Mouse (Mus musculus) liver, embryonic 15.5 days (tissue): ENCODE measurements around the gene Disp1. TPM values are rescaled to one million over a fixed set of nuclear protein-coding genes. Genes with fewer than 3 reads are reported as not detected.

Experiments used
- ATAC-seq: fragments of 200-750 bp; cut with Nextera tagmentation; 2 replicates; pipeline ENCODE4 v1.8.0; 2017; ENCODE audit warnings: moderate number of reproducible peaks, mild to moderate bottlenecking, moderate library complexity; ENCODE audit not compliant: insufficient read depth
- H3K27ac ChIP-seq: fragments of 300-500 bp; sonication (generic); replicated peaks from 2 replicates; pipeline ENCODE4 v1.5.1; 2015; ENCODE audit warnings: mild to moderate bottlenecking, inconsistent platforms
- H3K27me3 ChIP-seq: fragments of 300-500 bp; sonication (generic); 2 replicates; pipeline ENCODE4 v1.6.1; 2015; ENCODE audit warnings: mild to moderate bottlenecking, inconsistent platforms
- H3K36me3 ChIP-seq: fragments of 300-500 bp; sonication (generic); replicated peaks from 2 replicates; pipeline ENCODE4 v1.6.1; 2015; ENCODE audit warnings: moderate library complexity, mild to moderate bottlenecking, inconsistent platforms
- H3K4me1 ChIP-seq: fragments of 300-500 bp; sonication (generic); replicated peaks from 2 replicates; pipeline ENCODE4 v1.6.1; 2015; ENCODE audit warnings: inconsistent platforms
- H3K4me2 ChIP-seq: fragments of 300-500 bp; sonication (generic); 2 replicates; pipeline ENCODE4 v1.6.1; 2015; ENCODE audit warnings: moderate library complexity, mild to moderate bottlenecking, inconsistent platforms
- H3K4me3 ChIP-seq: fragments of 300-500 bp; sonication (generic); replicated peaks from 2 replicates; pipeline ENCODE4 v1.5.1; 2015; ENCODE audit warnings: mild to moderate bottlenecking, inconsistent platforms
- H3K9ac ChIP-seq: fragments of 300-500 bp; sonication (generic); 2 replicates; pipeline ENCODE4 v1.6.1; 2015; ENCODE audit warnings: moderate library complexity, mild to moderate bottlenecking, inconsistent platforms
- H3K9me3 ChIP-seq: fragments of 300-500 bp; sonication (generic); replicated peaks from 2 replicates; pipeline ENCODE4 v1.6.1; 2016; ENCODE audit warnings: inconsistent platforms
- WGBS: fragments of 180-500 bp; shearing (Covaris S2); methylation state at CpG from one replicate; pipeline ENCODE4 v1.1.7; 2015; ENCODE audit warnings: mixed read lengths; ENCODE audit not compliant: insufficient replicate concordance; 5-methylcytosine and 5-hydroxymethylcytosine counted together
- polyA plus RNA-seq: library from polyadenylated mRNA; unstranded; fragments of >200 nt; fragmentation: Nextera tagmentation; extraction: Ambion mirVana; gene quantifications from 2 replicates; pipeline ENCODE4 v1.2.1, GENCODE M21; 2015

The Disp1 gene
- 2.9 and 3.6 TPM in 2 replicates for polyA plus RNA-seq

GRCm38 (mm10) chr1:183220796-183221718 lies at the start of gene Disp1:
Gene Disp1, minus strand, starts transcription at chr1:183221522.
- H3K4me3 ChIP-seq = peak within 1 kb of the TSS; percentile 84
- WGBS = 3% methylated on average over 56 of the region's 56 CpGs
- peak; percentile 80 for ATAC-seq

DNA sequence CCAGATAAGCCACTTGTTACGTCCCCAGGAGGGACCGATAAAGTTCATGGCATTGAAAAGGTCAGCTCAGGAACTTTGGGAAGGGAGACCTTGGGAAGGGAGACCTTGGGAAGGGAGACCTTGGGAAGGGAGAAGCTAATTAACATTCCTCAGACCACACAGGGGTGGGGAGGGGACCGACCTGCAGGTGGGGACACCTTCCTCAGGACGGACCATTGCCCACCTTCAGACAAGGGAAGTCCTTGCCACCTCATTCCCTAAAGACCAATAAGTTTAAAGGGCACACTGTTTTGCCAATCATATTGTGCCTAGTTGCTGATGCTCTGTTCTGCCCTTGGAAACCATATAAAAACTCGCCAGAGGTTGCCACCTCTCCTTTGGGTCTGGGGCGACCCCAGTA lies 46.3 kb upstream of the Disp1 start:
- no peak overlapping the region for H3K9ac ChIP-seq
- no peaks in the 10 kb centered on the region for H3K9me3 ChIP-seq
- WGBS = 63% methylated on average over 6 of the region's 6 CpGs
- no peaks in the 10 kb centered on the region for H3K27me3 ChIP-seq
- ATAC-seq = no peak
- H3K36me3 ChIP-seq = no peaks in the 10 kb centered on the region
- no peak overlapping the region for H3K27ac ChIP-seq
- H3K4me3 ChIP-seq = no peak overlapping the region
- H3K4me2 ChIP-seq = no peak overlapping the region
- peaks cover 8% of the 10 kb centered on the region; the same call in 1 of the 2 replicates for H3K4me1 ChIP-seq

More at GRCm38 (mm10) chr1:183220796-183221718, at the start of gene Disp1:
- peak within 1 kb of the TSS; percentile 86 for H3K4me2 ChIP-seq
- H3K27ac ChIP-seq = peak within 1 kb of the TSS; percentile 38; the same call in 1 of the 2 replicates
- H3K36me3 ChIP-seq = no peaks in the 10 kb centered on the region
- peaks cover 15% of the 10 kb centered on the region for H3K4me1 ChIP-seq
- H3K9me3 ChIP-seq = no peaks in the 10 kb centered on the region
- H3K27me3 ChIP-seq = no peaks in the 10 kb centered on the region
- peak within 1 kb of the TSS; percentile 87 for H3K9ac ChIP-seq

DNA sequence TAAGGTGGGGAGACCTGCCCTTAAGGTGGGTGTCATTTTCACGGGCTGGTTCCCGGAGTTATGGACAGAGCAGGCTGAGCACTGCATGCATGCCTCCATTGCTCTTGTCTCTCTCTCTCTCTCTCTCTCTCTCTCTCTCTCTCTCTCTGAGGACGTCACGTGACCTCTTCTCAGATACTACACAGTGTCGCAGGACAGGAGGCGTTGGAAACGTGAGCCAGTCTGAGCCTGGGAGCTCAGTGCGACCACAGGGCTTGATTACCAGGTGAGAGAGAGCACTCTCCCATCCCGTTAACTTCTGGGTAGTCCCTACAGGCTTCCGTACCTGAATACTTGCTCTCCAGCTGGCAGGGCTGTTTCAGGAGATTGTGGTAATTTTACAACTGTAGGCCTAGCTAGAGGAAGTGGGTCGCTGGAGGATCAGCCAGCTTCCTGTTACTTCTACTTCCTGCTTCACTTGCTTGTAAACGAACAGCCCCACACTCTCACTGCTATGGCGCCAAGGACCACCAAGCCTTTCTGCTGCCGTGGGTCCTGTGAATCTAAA lies 44.7 kb upstream of the Disp1 start:
- no peaks in the 10 kb centered on the region for H3K27me3 ChIP-seq
- 26% methylated on average over 14 of the region's 14 CpGs for WGBS

GRCm38 (mm10) chr1:183264145-183265008 lies 43.1 kb upstream of the Disp1 start:
- no peak for ATAC-seq
- H3K4me2 ChIP-seq = no peak overlapping the region
- WGBS = 58% methylated on average over 13 of the region's 13 CpGs

More for the DNA sequence above, 44.7 kb upstream of the Disp1 start:
- no peaks in the 10 kb centered on the region for H3K36me3 ChIP-seq
- H3K4me2 ChIP-seq = no peak overlapping the region; the same call in 1 of the 2 replicates
- no peak for ATAC-seq
- H3K27ac ChIP-seq = no peak overlapping the region
- H3K4me3 ChIP-seq = no peak overlapping the region
- no peak overlapping the region for H3K9ac ChIP-seq
- H3K9me3 ChIP-seq = no peaks in the 10 kb centered on the region
- H3K4me1 ChIP-seq = peaks cover 8% of the 10 kb centered on the region; the same call in 1 of the 2 replicates

GRCm38 (mm10) chr1:183252574-183252973 lies 31.3 kb upstream of the Disp1 start:
- H3K4me1 ChIP-seq = peaks cover 13% of the 10 kb centered on the region; the same call in 1 of the 2 replicates
- no peaks in the 10 kb centered on the region for H3K27me3 ChIP-seq
- ATAC-seq = no peak
- no peak overlapping the region for H3K27ac ChIP-seq
- no peaks in the 10 kb centered on the region for H3K9me3 ChIP-seq
- H3K4me3 ChIP-seq = no peak overlapping the region
- H3K36me3 ChIP-seq = no peaks in the 10 kb centered on the region
- H3K9ac ChIP-seq = no peak overlapping the region
- no peak overlapping the region for H3K4me2 ChIP-seq
- WGBS = 65% methylated on average over 10 of the region's 10 CpGs

More at GRCm38 (mm10) chr1:183264145-183265008, 43.1 kb upstream of the Disp1 start:
- Histone ChIP-seq H3K27me3 (no peaks in the 10 kb centered on the region), H3K4me3 (no peak overlapping the region), H3K36me3 (no peaks in the 10 kb centered on the region), H3K9ac (no peak overlapping the region), H3K4me1 (peaks cover 8% of the 10 kb centered on the region; the same call in 1 of the 2 replicates), H3K27ac (no peak overlapping the region), H3K9me3 (no peaks in the 10 kb centered on the region)

GRCm38 (mm10) chr1:183251818-183252217 lies 30.5 kb upstream of the Disp1 start:
- Histone ChIP-seq H3K4me1 (peaks cover 16% of the 10 kb centered on the region; the same call in 1 of the 2 replicates), H3K9ac (no peak overlapping the region), H3K4me2 (no peak overlapping the region), H3K36me3 (no peaks in the 10 kb centered on the region), H3K27me3 (no peaks in the 10 kb centered on the region), H3K27ac (no peak overlapping the region), H3K9me3 (no peaks in the 10 kb centered on the region), H3K4me3 (no peak overlapping the region)
- 52% methylated on average over 2 of the region's 2 CpGs for WGBS
- no peak for ATAC-seq

- peaks cover 16% of the 10 kb centered on the region; the same call in 1 of the 2 replicates for H3K4me1 ChIP-seq
- no peaks in the 10 kb centered on the region for H3K36me3 ChIP-seq
- H3K4me2 ChIP-seq = no peak overlapping the region
- no peaks in the 10 kb centered on the region for H3K27me3 ChIP-seq
- no peaks in the 10 kb centered on the region for H3K9me3 ChIP-seq
- WGBS = 51% methylated on average over 4 of the region's 4 CpGs
- H3K4me3 ChIP-seq = no peak overlapping the region
- no peak; the same call in 1 of the 2 replicates for ATAC-seq
- H3K27ac ChIP-seq = no peak overlapping the region
- H3K9ac ChIP-seq = no peak overlapping the region
Observed at GRCm38 (mm10) chr1:183250612-183251011, 29.3 kb upstream of the Disp1 start.

DNA sequence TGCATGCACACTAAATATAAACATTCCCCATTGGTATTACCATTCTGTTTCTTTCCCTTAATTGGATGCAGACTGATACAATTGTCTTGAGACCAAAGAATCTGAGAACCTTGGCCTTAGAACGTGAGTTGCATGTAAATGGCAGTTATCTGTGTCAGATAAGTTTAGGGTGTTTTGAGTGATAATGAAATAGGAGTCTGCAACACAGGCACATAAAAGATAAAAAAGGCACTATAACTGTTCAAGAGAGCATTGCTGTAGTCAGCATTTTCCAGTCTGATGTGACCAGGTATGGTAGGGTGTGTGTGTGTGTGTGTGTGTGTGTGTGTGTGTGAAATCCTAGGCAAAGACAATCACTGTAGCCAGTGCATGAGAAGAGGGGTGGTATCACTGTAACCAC lies 26.8 kb upstream of the Disp1 start:
- Histone ChIP-seq H3K27ac (no peak overlapping the region), H3K36me3 (no peaks in the 10 kb centered on the region), H3K27me3 (no peaks in the 10 kb centered on the region), H3K9ac (no peak overlapping the region), H3K4me3 (no peak overlapping the region), H3K9me3 (no peaks in the 10 kb centered on the region), H3K4me1 (peaks cover 16% of the 10 kb centered on the region; the same call in 1 of the 2 replicates), H3K4me2 (no peak overlapping the region)
- WGBS = 11% methylated on average over 1 of the region's 1 CpGs
- ATAC-seq = peak; percentile 64

GRCm38 (mm10) chr1:183243293-183243692 lies 22.0 kb upstream of the Disp1 start:
- 61% methylated on average over 7 of the region's 7 CpGs for WGBS
- Histone ChIP-seq H3K9me3 (no peaks in the 10 kb centered on the region), H3K4me1 (peaks cover 7% of the 10 kb centered on the region; the same call in 1 of the 2 replicates)

DNA sequence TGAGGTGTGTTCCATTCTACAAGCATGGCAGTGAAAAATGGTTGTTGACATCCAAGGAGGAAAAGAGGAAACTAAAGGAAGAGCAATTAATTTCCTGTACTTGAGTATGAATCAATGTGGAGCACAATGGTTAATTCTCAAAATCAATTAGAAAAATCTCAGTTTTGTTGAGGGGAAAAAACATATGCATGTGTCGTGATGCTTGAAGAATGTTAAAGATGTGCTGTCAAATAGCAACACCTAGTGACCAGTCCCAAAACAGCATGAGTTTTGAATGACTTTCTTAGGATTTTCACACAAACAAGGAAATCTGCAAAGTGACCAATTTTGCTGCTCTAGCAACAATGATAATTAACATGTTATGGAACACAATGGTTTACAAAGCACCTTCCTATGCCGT lies 16.6 kb upstream of the Disp1 start:
- Histone ChIP-seq H3K27ac (no peak overlapping the region), H3K9me3 (no peaks in the 10 kb centered on the region), H3K4me2 (no peak overlapping the region), H3K4me3 (no peak overlapping the region), H3K36me3 (no peaks in the 10 kb centered on the region), H3K27me3 (no peaks in the 10 kb centered on the region; the same call in none of the 2 replicates), H3K9ac (no peak overlapping the region), H3K4me1 (no peaks in the 10 kb centered on the region)
- ATAC-seq = no peak
- 15% methylated on average over 2 of the region's 2 CpGs for WGBS

More at GRCm38 (mm10) chr1:183243293-183243692, 22.0 kb upstream of the Disp1 start:
- Histone ChIP-seq H3K4me3 (no peak overlapping the region), H3K27ac (no peak overlapping the region), H3K27me3 (no peaks in the 10 kb centered on the region; the same call in none of the 2 replicates), H3K4me2 (no peak overlapping the region), H3K36me3 (no peaks in the 10 kb centered on the region), H3K9ac (no peak overlapping the region)
- no peak for ATAC-seq
